Mouse (Mus musculus) bone marrow macrophage, adult 2 months (primary cell): ENCODE data around the gene Vwa3b.

Experiments
- CTCF ChIP-seq: IDR thresholded peaks from 2 replicates; pipeline ENCODE4 v1.5.1; 2012; ENCODE audit warnings: low read depth, mild to moderate bottlenecking, low read length, moderate library complexity
- POLR2A ChIP-seq: IDR thresholded peaks from 2 replicates; pipeline ENCODE4 v1.6.1; 2012; ENCODE audit warnings: mild to moderate bottlenecking, low read depth, low read length, borderline replicate concordance

GRCm38 (mm10) chr1:37100361-37100760 lies 74.0 kb downstream of the Vwa3b start:
- no peak for TF ChIP-seq POLR2A
- TF ChIP-seq CTCF, result no peak
